Mouse (Mus musculus) CH12.LX (cell line): ENCODE results near the gene Ptpn6.

Experiments used
- CTCF ChIP-seq, 2 experiments: IDR thresholded peaks in 1 of 2; conservative IDR thresholded peaks in 1 of 2; 2 replicates each; pipeline ENCODE4 v1.5.1; 2011 to 2012; ENCODE audit warnings: low read depth in 2 of 2, low read length in 2 of 2, improper control_type of control experiment in 1 of 2, inconsistent platforms in 1 of 2, mild to moderate bottlenecking in 1 of 2, moderate library complexity in 1 of 2
- EP300 ChIP-seq: IDR thresholded peaks from 2 replicates; pipeline ENCODE4 v1.6.1; 2011; ENCODE audit warnings: low read length, improper control_type of control experiment
- IRF4 ChIP-seq: IDR thresholded peaks from 2 replicates; pipeline ENCODE4 v1.6.1; 2014; ENCODE audit warnings: low read depth, mild to moderate bottlenecking, inconsistent platforms, low read length, improper control_type of control experiment
- MAFK ChIP-seq: IDR thresholded peaks from 2 replicates; pipeline ENCODE4 v1.6.1; 2011; ENCODE audit warnings: low read length, improper control_type of control experiment; ENCODE audit not compliant: insufficient replicate concordance
- MAX ChIP-seq: IDR thresholded peaks from 2 replicates; pipeline ENCODE4 v1.6.1; 2011; ENCODE audit warnings: low read length, improper control_type of control experiment
- MEF2A ChIP-seq: IDR thresholded peaks from 2 replicates; pipeline ENCODE4 v1.6.1; 2014; ENCODE audit warnings: low read depth, mild to moderate bottlenecking, inconsistent platforms, low read length, improper control_type of control experiment, borderline replicate concordance
- POLR2A ChIP-seq: IDR thresholded peaks from 2 replicates; pipeline ENCODE4 v1.6.1; 2011; ENCODE audit warnings: low read depth, mild to moderate bottlenecking, improper control_type of control experiment, low read length
- USF2 ChIP-seq: conservative IDR thresholded peaks from 2 replicates; pipeline ENCODE4 v1.6.1; 2011; ENCODE audit warnings: low read depth, low read length, improper control_type of control experiment
- ZC3H11A ChIP-seq: IDR thresholded peaks from 2 replicates; pipeline ENCODE4 v1.6.1; 2012; ENCODE audit warnings: low read depth, mild to moderate bottlenecking, inconsistent platforms, low read length, improper control_type of control experiment
- ZKSCAN1 ChIP-seq: IDR thresholded peaks from 2 replicates; pipeline ENCODE4 v1.6.1; 2012; ENCODE audit warnings: low read depth, inconsistent platforms, low read length, improper control_type of control experiment, borderline replicate concordance

- TF ChIP-seq CTCF (conservative IDR thresholded peaks at IDR 0.05 in 1 of 2, IDR thresholded peaks at IDR 0.05 in 1 of 2; ENCODE audit: low read depth in 2 of 2, low read length in 2 of 2) (no peak), IRF4 (no peak), POLR2A (no peak), MAFK (no peak), USF2 (no peak), MEF2A (no peak), ZC3H11A (no peak), ZKSCAN1 (no peak), EP300 (no peak), MAX (no peak)
Measured at GRCm38 (mm10) chr6:124717968-124718367, 20.5 kb downstream of the Ptpn6 start.
